Mouse (Mus musculus) thymus, adult 2 months (tissue): Measurements from ENCODE around the gene Smg6. TPM values are rescaled to one million over a fixed set of nuclear protein-coding genes. Genes with fewer than 3 reads are reported as not detected.

Experiments
- DNase-seq: peaks from one replicate; pipeline ENCODE4 v3.0.0; 2021
- H3K27ac ChIP-seq: fragments of 200-500 bp; 2 replicates; pipeline ENCODE4 v1.5.1; 2012; ENCODE audit warnings: low read length, control low read depth; ENCODE audit not compliant: control insufficient read depth, insufficient read depth
- H3K27me3 ChIP-seq: fragments of 200-500 bp; 2 replicates; pipeline ENCODE4 v1.6.1; 2012; ENCODE audit warnings: mild to moderate bottlenecking, low read length, moderate library complexity, mixed read lengths; ENCODE audit not compliant: control insufficient read depth, insufficient read depth
- H3K36me3 ChIP-seq: fragments of 200-500 bp; 2 replicates; pipeline ENCODE4 v1.6.1; 2012; ENCODE audit warnings: mild to moderate bottlenecking, low read length, moderate library complexity; ENCODE audit not compliant: control insufficient read depth, insufficient read depth
- H3K4me1 ChIP-seq: fragments of 200-500 bp; replicated peaks from 2 replicates; pipeline ENCODE4 v1.6.1; 2012; ENCODE audit warnings: low read length; ENCODE audit not compliant: control insufficient read depth, insufficient read depth
- H3K4me3 ChIP-seq: fragments of 200-500 bp; 2 replicates; pipeline ENCODE4 v1.5.1; 2012; ENCODE audit warnings: mild to moderate bottlenecking, low read length, control low read depth, moderate library complexity; ENCODE audit not compliant: control insufficient read depth, insufficient read depth
- CTCF ChIP-seq: fragments of 200-500 bp; IDR thresholded peaks from 2 replicates; pipeline ENCODE4 v1.5.1; 2012; ENCODE audit warnings: mild to moderate bottlenecking, control low read depth, low read length, moderate library complexity, borderline replicate concordance; ENCODE audit not compliant: control insufficient read depth, poor library complexity, insufficient read depth; ENCODE audit errors: extremely low read depth
- POLR2A ChIP-seq: fragments of 200-500 bp; IDR thresholded peaks from 2 replicates; pipeline ENCODE4 v1.6.1; 2012; ENCODE audit warnings: mild to moderate bottlenecking, low read length, control low read depth, moderate library complexity; ENCODE audit not compliant: control insufficient read depth, poor library complexity, insufficient read depth; ENCODE audit errors: extremely low read depth
- WGBS: fragments of 180-500 bp; shearing (Covaris S2); methylation state at CpG from one replicate; pipeline ENCODE4 v1.1.7; 2018; 5-methylcytosine and 5-hydroxymethylcytosine counted together
- polyA plus RNA-seq: library from polyadenylated mRNA; depleted of rRNA; stranded (reverse); fragments of >200 nt; gene quantifications from 2 replicates; pipeline ENCODE4 v1.2.3, GENCODE M21; 2012

Smg6 gene
- polyA plus RNA-seq, 1 experiment = 69.7 TPM

DNA sequence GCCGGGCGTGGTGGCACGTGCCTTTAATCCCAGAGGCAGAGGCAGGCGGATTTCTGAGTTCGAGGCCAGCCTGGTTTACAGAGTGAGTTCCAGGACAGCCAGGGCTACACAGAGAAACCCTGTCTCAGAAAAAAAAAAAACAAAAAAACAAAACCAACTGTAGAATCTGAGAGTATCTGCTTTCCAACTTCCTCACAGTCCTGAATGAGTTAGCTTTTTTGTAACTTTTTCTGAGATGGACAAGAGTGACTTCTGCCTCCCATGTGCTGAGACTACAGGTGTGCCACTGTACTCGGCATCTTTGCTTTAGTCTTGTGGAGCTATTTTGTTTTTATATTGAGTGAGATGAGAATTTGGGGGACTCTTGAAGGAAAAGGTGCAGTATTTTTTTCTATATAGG lies 137.0 kb downstream of the Smg6 start:
- 92% methylated on average over 6 of the region's 6 CpGs for WGBS
- H3K36me3 ChIP-seq = no peaks in the 10 kb centered on the region

GRCm38 (mm10) chr11:75064266-75064665 lies 138.6 kb downstream of the Smg6 start:
- TF ChIP-seq POLR2A = no peak
- no peak for TF ChIP-seq CTCF

More for the DNA sequence above, 137.0 kb downstream of the Smg6 start:
- H3K4me3 ChIP-seq = no peak overlapping the region
- TF ChIP-seq POLR2A = no peak
- no peak for TF ChIP-seq CTCF
- H3K27ac ChIP-seq = no peak overlapping the region
- no peaks in the 10 kb centered on the region for H3K27me3 ChIP-seq
- no peak for DNase-seq
- H3K4me1 ChIP-seq = no peaks in the 10 kb centered on the region

GRCm38 (mm10) chr11:75071352-75071751 lies 145.7 kb downstream of the Smg6 start:
- DNase-seq = no peak
- no peak overlapping the region for H3K27ac ChIP-seq
- WGBS = 94% methylated on average over 3 of the region's 3 CpGs
- H3K4me3 ChIP-seq = no peak overlapping the region
- no peaks in the 10 kb centered on the region for H3K4me1 ChIP-seq
- TF ChIP-seq POLR2A (no peak), CTCF (no peak)
- H3K36me3 ChIP-seq = no peaks in the 10 kb centered on the region
- no peaks in the 10 kb centered on the region for H3K27me3 ChIP-seq

More at GRCm38 (mm10) chr11:75064266-75064665, 138.6 kb downstream of the Smg6 start:
- H3K27me3 ChIP-seq = no peaks in the 10 kb centered on the region
- 98% methylated on average over 1 of the region's 1 CpGs for WGBS
- no peak for DNase-seq
- H3K4me3 ChIP-seq = no peak overlapping the region
- no peak overlapping the region for H3K27ac ChIP-seq
- H3K36me3 ChIP-seq = no peaks in the 10 kb centered on the region
- H3K4me1 ChIP-seq = no peaks in the 10 kb centered on the region

DNA sequence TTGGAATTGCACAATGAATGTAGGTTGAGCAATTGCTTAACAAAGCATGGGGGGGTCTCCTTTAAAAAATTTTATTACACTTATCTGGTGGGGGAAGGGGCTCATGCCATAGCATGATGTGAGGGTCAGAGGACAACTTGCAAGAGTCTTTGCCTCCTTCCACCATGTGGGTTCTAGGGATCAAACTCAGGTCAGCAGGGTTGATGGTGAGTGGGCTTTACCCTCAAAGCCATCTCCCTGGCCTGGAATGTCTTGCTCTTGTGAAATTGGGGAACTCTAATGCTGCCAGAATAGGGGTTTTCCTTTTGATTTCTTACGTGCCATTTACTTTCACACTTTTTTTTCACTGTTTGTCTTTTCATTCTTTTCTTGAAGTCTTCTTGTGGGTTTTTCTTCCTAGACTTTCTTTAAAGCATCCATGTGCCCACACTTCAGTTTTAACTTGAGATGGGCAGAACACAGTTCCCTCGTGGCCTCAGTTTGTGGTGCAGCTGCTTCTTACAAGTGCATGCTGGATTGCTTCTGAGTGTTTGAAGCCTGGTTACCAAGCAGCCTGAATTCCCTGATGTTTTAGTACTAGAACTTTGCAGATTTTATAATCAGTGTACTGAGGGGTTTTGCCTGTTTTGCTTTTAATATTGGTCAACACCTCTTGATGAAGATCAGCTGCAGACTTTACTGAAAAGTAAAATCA lies 147.5 kb downstream of the Smg6 start:
- TF ChIP-seq CTCF (no peak), POLR2A (no peak)
- Histone ChIP-seq H3K36me3 (no peaks in the 10 kb centered on the region), H3K4me3 (no peak overlapping the region), H3K27ac (no peak overlapping the region), H3K27me3 (no peaks in the 10 kb centered on the region), H3K4me1 (no peaks in the 10 kb centered on the region)
- WGBS = 20% methylated on average over 2 of the region's 2 CpGs
- no peak for DNase-seq

DNA sequence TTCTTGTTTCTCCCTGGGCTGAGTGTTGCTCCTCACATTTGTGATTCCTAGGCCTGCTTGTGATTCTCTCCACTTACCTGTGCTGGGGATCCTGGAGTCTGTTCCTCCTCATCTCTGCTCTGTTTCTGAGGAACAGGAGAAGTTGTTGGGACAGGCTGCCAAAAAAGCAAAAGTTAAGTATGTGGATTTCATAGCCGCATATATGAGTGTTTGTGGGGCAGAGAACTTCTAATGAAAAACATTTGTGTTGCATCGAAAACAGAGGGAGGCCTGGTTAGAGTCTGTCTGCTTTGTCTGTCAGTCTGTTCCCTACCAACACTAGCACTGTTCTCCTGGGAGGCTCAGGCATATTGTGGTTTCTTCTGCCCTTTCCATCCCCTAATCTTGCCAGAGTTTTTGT lies 148.1 kb downstream of the Smg6 start:
- no peak for TF ChIP-seq POLR2A
- WGBS = 97% methylated on average over 2 of the region's 2 CpGs
- H3K4me3 ChIP-seq = no peak overlapping the region
- no peaks in the 10 kb centered on the region for H3K4me1 ChIP-seq
- no peak for DNase-seq
- H3K27ac ChIP-seq = no peak overlapping the region
- peaks cover 1% of the 10 kb centered on the region; the same call in 1 of the 2 replicates for H3K36me3 ChIP-seq
- no peaks in the 10 kb centered on the region for H3K27me3 ChIP-seq

GRCm38 (mm10) chr11:75074543-75074942 lies 148.9 kb downstream of the Smg6 start:
- 54% methylated on average over 2 of the region's 2 CpGs for WGBS
- Histone ChIP-seq H3K27me3 (no peaks in the 10 kb centered on the region), H3K27ac (no peak overlapping the region), H3K4me3 (no peak overlapping the region), H3K4me1 (no peaks in the 10 kb centered on the region), H3K36me3 (peaks cover 4% of the 10 kb centered on the region; the same call in 1 of the 2 replicates)
- TF ChIP-seq CTCF = no peak
- TF ChIP-seq POLR2A = no peak
- no peak for DNase-seq

GRCm38 (mm10) chr11:75078616-75079015 lies 153.0 kb downstream of the Smg6 start:
- peaks cover 4% of the 10 kb centered on the region; the same call in 1 of the 2 replicates for H3K36me3 ChIP-seq
- H3K27me3 ChIP-seq = no peaks in the 10 kb centered on the region
- H3K27ac ChIP-seq = no peak overlapping the region
- no peak for DNase-seq
- H3K4me1 ChIP-seq = no peaks in the 10 kb centered on the region
- TF ChIP-seq CTCF (no peak), POLR2A (no peak)
- WGBS = 90% methylated on average over 2 of the region's 2 CpGs
- H3K4me3 ChIP-seq = no peak overlapping the region
